Mouse (Mus musculus): ENCODE measurements at regions not wholly inside any gene's neighbourhood (a gene's known extent, or its start where the extent isn't known, plus 50 kb on each side); places are given as distances from the start of the nearest gene placed in this dataset.

GRCm38 (mm10) chr17:53250570-53251265 lies 212.4 kb downstream of the Efhb start:
- H3K4me1 ChIP-seq (replicated peaks), result peaks cover 11% of the 10 kb centered on the region
- no peak overlapping the region for H3K9ac ChIP-seq
- no peak overlapping the region for H3K27ac ChIP-seq (replicated peaks)
- 90% methylated on average over 5 of the region's 5 CpGs for WGBS
- H3K36me3 ChIP-seq, result no peaks in the 10 kb centered on the region
- no peaks in the 10 kb centered on the region for H3K27me3 ChIP-seq
- H3K9me3 ChIP-seq, result no peaks in the 10 kb centered on the region
- ATAC-seq (ENCODE audit: low FRiP score, low read depth), result no peak
- H3K4me3 ChIP-seq, result no peak overlapping the region
- H3K4me2 ChIP-seq, result no peak overlapping the region

- peak; percentile 48; the same call in 1 of the 2 replicates for ATAC-seq (ENCODE audit: low FRiP score, low read depth)
- Histone ChIP-seq H3K4me1 (replicated peaks) (peaks cover 11% of the 10 kb centered on the region), H3K27ac (replicated peaks) (0 out of 2 replicates have a peak overlapping the region, but pooled peaks have one; percentile 8), H3K9me3 (no peaks in the 10 kb centered on the region), H3K36me3 (no peaks in the 10 kb centered on the region), H3K9ac (no peak overlapping the region), H3K27me3 (no peaks in the 10 kb centered on the region), H3K4me2 (no peak overlapping the region), H3K4me3 (no peak overlapping the region)
- WGBS, result 31% methylated on average over 2 of the region's 2 CpGs
Observed at GRCm38 (mm10) chr17:53248501-53248900, 214.6 kb downstream of the Efhb start.

DNA sequence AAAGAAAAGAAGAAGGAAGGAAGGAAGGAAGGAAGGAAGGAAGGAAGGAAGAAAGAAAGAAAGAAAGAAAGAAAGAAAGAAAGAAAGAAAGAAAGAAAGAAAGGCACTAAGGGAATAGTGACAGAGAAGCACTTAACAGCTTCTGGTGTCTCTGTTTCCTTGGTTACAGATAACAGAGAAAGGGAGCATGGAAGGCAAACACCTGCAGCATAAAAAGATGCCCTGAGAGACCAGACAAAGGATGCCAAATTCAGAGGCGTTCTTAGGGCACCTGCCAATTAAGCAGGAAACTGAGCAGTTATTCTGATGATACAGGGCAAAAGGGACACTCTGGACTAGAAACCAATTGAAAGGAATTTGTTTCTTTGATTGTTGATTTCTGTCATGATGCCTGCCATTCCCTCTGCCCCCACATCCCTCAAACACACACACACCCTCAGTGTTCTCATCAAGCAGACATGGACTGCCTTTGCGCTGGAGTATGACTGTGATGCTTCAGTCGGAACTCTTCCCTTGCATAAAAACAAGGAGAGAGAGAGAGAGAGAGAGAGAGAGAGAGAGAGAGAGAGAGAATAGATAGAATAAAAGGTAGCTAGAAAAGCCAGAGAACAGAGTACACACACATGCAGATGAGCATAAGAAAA lies 215.4 kb downstream of the Efhb start:
- ATAC-seq (ENCODE audit: low FRiP score, low read depth), result peak; percentile 48
- 61% methylated on average over 3 of the region's 3 CpGs for WGBS

GRCm38 (mm10) chr17:53210416-53210772 lies 252.7 kb downstream of the Efhb start:
- no peak for ATAC-seq (ENCODE audit: low FRiP score, low read depth)

More for the DNA sequence above, 215.4 kb downstream of the Efhb start:
- H3K27ac ChIP-seq (replicated peaks), result no peak overlapping the region
- no peaks in the 10 kb centered on the region for H3K27me3 ChIP-seq
- H3K4me2 ChIP-seq, result no peak overlapping the region
- no peaks in the 10 kb centered on the region for H3K36me3 ChIP-seq
- peaks cover 11% of the 10 kb centered on the region for H3K4me1 ChIP-seq (replicated peaks)
- no peaks in the 10 kb centered on the region for H3K9me3 ChIP-seq
- H3K9ac ChIP-seq, result no peak overlapping the region
- no peak overlapping the region for H3K4me3 ChIP-seq

GRCm38 (mm10) chr17:53209720-53210415 lies 253.3 kb downstream of the Efhb start:
- no peaks in the 10 kb centered on the region for H3K36me3 ChIP-seq
- H3K27ac ChIP-seq (replicated peaks), result no peak overlapping the region
- no peaks in the 10 kb centered on the region for H3K27me3 ChIP-seq
- H3K9me3 ChIP-seq, result no peaks in the 10 kb centered on the region
- H3K4me2 ChIP-seq, result no peak overlapping the region
- peak; percentile 68; the same call in 1 of the 2 replicates for ATAC-seq (ENCODE audit: low FRiP score, low read depth)
- WGBS, result 8% methylated on average over 7 of the region's 7 CpGs
- no peak overlapping the region for H3K9ac ChIP-seq
- H3K4me1 ChIP-seq (replicated peaks), result no peaks in the 10 kb centered on the region
- no peak overlapping the region for H3K4me3 ChIP-seq

More at GRCm38 (mm10) chr17:53210416-53210772, 252.7 kb downstream of the Efhb start:
- H3K4me3 ChIP-seq, result no peak overlapping the region
- no peaks in the 10 kb centered on the region for H3K4me1 ChIP-seq (replicated peaks)
- no peak overlapping the region for H3K9ac ChIP-seq
- H3K4me2 ChIP-seq, result no peak overlapping the region
- H3K9me3 ChIP-seq, result no peaks in the 10 kb centered on the region
- H3K36me3 ChIP-seq, result no peaks in the 10 kb centered on the region
- no peak overlapping the region for H3K27ac ChIP-seq (replicated peaks)
- no peaks in the 10 kb centered on the region for H3K27me3 ChIP-seq

All from hindbrain, embryonic 15.5 days (tissue).